Comparison of ENCODE assay signal across 13 mouse cellular contexts in the genomic region with DNA sequence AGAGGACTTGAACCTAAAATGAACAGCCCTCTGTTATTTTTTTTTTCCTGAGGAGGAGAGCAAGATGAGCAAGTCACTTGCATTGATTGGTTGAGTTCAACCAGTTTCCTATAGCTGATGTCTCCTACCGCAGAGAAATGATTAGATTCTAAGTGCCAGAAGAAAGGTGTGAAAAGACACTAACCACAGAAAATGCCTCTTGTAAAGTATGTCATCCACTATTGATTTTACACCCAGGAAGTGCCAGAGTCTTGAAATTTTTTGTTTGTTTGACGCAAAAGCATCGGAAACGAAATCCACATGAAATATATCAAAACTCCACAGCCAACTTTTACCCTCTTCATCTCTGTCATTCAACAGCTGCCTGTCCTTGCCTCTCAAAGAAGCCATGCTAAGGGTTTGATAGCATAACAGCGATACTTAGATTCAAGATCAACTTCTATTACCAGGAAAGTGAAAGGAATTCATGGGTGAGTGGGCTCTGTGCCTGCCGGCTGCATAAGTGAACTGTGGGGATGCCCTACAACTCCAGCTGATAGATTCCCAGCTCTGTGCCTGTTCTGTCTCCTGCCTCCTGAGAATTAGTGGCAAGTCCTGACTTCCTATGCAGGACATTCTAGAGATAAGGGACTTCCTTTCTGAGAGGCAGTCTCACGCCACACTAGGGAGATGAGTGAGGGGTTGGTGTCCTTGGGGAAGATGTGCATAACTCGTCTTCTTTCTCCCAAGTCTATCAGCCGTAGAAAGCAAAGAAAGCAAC.
"Had no signal": no experiment of that assay in that cellular context is flagged by ENCODE, and none has a peak within 500 bp of the region (broad histone marks: within the 10 kb centered on the region; RNA-seq: fewer than 3 reads in every experiment).

No protein-coding gene starts in this region.

- H3K9me3 ChIP-seq: limb, embryonic 15.5 days; liver, embryonic 15.5 days; midbrain, embryonic 10.5 days; neural tube, embryonic 15.5 days had no signal

- H3K27me3 ChIP-seq: liver, embryonic 15.5 days; neural tube, embryonic 15.5 days had no signal

- H3K4me3 ChIP-seq: limb, embryonic 15.5 days; liver, embryonic 15.5 days; midbrain, embryonic 10.5 days; myocyte; neural tube, embryonic 15.5 days had no signal

- H3K9ac ChIP-seq: limb, embryonic 15.5 days; liver, embryonic 15.5 days; lung, embryonic 14.5 days; neural tube, embryonic 15.5 days had no signal

- DNase-seq: kidney, postnatal 25 days; layer of hippocampus, postnatal 36 days; lung, embryonic 14.5 days; lung, postnatal 10 days; lung, postnatal 4 days; midbrain, embryonic 14.5 days; thymus, adult 2 months; thymus, postnatal 25 days had no signal

- H3K27ac ChIP-seq: limb, embryonic 15.5 days; liver, embryonic 15.5 days; midbrain, embryonic 10.5 days; neural tube, embryonic 15.5 days had no signal

- H3K4me2 ChIP-seq: limb, embryonic 15.5 days; liver, embryonic 15.5 days; lung, embryonic 14.5 days; neural tube, embryonic 15.5 days had no signal

- H3K36me3 ChIP-seq: limb, embryonic 15.5 days; liver, embryonic 15.5 days; midbrain, embryonic 10.5 days; neural tube, embryonic 15.5 days had no signal
